Mouse (Mus musculus): Measurements from ENCODE around the gene Fermt3. TPM values are rescaled to one million over a fixed set of nuclear protein-coding genes. Genes with fewer than 3 reads are reported as not detected.
A peak's percentile ranks its signal among the peaks of the same experiment; 100 is the strongest.
"Not testable (repeated sequence)": the region's sequence is repeated elsewhere in the genome, so short reads cannot be mapped to it uniquely, and the experiment has no call there.

Fermt3 gene
- polyA plus RNA-seq, 1 experiment from 2014 or later: 6.9 TPM

DNA sequence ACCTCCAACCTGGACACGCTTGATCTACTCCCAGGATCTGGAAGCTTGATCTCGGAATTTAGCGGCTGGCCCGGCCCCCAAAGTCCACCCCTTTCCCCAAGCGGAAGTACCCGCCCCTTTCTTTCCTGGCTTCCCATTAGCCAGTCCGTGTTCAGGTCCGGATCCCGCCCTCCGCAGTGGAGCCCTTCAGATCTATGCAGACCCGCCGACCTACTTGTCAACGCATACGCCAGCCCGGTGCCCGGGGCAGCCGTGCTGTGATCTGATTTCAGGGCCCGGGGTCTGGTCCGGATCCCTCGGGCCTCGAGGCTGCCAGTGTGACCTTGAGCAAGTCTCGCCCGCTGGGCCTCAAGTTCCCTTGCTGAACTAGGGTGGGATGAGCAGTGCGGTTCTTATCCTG is 23.3 kb downstream of the Fermt3 start, which contains the start of the genes Nudt22 and Trpt1:
Nudt22 (minus strand) TSS at position 112 of the 400 bp plus-strand sequence.
Trpt1 (plus strand) TSS at position 126 of the 400 bp plus-strand sequence.
- peak; percentile 74 for ATAC-seq (ENCODE audit: insufficient number of reproducible peaks, insufficient read depth, low FRiP score, low TSS enrichment, low read depth)

DNA sequence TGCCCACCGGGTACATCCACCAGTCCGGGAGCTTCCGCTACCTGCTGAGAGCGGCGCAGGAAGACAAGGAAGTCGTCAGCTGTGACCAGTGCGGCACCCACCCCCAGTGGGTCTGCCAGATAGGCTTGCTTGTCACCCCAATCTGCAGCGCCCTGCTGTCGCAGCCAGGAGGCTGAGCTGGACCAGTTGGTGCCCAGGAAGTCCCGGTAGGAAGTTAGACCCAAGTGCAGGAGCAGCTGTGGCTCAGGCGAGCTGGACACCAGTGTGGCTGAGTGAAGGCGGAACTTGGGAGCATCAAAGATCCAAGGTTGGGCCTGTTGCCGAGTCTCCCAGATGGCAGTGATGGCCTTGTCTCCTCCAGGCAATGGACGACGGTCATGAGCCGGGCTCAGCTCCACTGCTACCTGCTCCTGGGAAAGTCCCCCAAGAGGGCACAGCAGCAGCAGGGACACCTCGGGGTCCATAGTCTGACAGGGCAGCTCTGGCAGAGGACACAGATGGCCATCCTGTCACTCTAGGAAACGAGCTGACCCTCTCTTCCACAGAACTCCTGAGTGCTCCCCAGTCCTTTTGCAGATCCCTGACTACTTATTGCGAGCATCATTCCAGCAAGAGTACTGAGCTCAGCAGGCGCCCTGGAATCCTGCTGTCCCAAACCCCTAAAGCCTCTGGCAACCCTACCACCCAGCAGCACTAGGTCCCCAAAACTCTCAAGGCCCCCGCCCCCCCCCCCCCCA is 23.8 kb downstream of the Fermt3 start:
- no peaks in the 10 kb centered on the region for H3K27me3 ChIP-seq
- no peaks in the 10 kb centered on the region for H3K9me3 ChIP-seq
- peak overlapping the region; percentile 49; the same call in 1 of the 2 replicates for H3K27ac ChIP-seq
- peaks cover 39% of the 10 kb centered on the region for H3K4me1 ChIP-seq
- 49% methylated on average over 21 of the region's 21 CpGs for WGBS
- peak overlapping the region; percentile 81 for H3K4me2 ChIP-seq
- ATAC-seq (ENCODE audit: insufficient number of reproducible peaks, insufficient read depth, low FRiP score, low TSS enrichment, low read depth): no peak
- peak overlapping the region; percentile 66 for H3K4me3 ChIP-seq
- H3K36me3 ChIP-seq: peaks cover 27% of the 10 kb centered on the region
- peak overlapping the region; percentile 83 for H3K9ac ChIP-seq

More for the DNA sequence above, 23.3 kb downstream of the Fermt3 start, which contains the start of the genes Nudt22 and Trpt1:
- H3K27ac ChIP-seq: peak within 1 kb of the TSS; percentile 68
- H3K27me3 ChIP-seq: no peaks in the 10 kb centered on the region
- H3K9ac ChIP-seq: peak within 1 kb of the TSS; percentile 83
- peaks cover 39% of the 10 kb centered on the region for H3K4me1 ChIP-seq
- WGBS: under 1% methylated on average over 23 of the region's 24 CpGs
- H3K9me3 ChIP-seq: no peaks in the 10 kb centered on the region
- H3K4me3 ChIP-seq: peak within 1 kb of the TSS; percentile 66
- H3K4me2 ChIP-seq: peak within 1 kb of the TSS; percentile 81
- H3K36me3 ChIP-seq: peaks cover 28% of the 10 kb centered on the region

DNA sequence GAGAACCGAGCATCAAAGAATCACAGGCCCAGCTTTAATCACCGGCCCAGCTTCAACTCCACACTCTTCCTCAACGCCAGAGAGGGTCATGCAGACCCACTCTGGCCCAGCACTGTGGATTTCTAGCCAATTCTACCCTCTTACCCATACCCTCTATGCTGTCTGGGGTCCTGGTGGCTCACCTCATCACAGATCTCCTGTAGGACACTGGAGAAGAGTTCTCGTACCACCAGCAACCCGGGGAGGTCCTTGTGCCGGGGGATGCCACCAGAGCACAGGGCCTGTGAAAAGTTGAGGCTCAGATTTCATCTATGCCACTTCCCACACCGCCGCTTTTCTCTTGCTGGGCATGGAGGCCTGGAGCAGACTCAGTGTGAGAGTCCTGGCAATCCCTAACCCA is 24.8 kb downstream of the Fermt3 start:
- peaks cover 39% of the 10 kb centered on the region for H3K4me1 ChIP-seq
- ATAC-seq (ENCODE audit: insufficient number of reproducible peaks, insufficient read depth, low FRiP score, low TSS enrichment, low read depth): no peak

DNA sequence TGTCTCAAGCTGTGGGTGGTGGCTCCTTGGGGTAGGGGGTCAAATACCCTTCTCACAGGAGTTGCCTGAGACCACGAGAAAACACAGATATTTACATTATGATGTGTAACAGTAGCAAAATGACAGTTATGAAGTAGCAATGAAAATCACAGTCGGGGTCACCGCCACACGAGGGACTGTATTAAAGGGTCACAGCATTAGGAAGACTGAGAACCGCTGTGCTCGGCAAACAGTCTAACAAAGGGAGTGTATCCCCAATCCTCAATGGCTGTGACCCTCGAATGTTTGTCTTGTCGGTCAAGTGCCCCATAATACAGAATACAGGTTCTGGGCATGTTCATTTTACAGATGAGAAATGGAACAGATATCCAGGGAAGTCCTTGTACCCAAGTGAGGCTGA is 25.3 kb downstream of the Fermt3 start:
- no peak for ATAC-seq (ENCODE audit: insufficient number of reproducible peaks, insufficient read depth, low FRiP score, low TSS enrichment, low read depth)
- H3K27me3 ChIP-seq: no peaks in the 10 kb centered on the region
- H3K9ac ChIP-seq: no peak overlapping the region
- peak overlapping the region; percentile 58; the same call in 1 of the 2 replicates for H3K4me3 ChIP-seq
- H3K27ac ChIP-seq: no peak overlapping the region
- 85% methylated on average over 8 of the region's 8 CpGs for WGBS
- peaks cover 39% of the 10 kb centered on the region for H3K4me1 ChIP-seq
- no peaks in the 10 kb centered on the region for H3K9me3 ChIP-seq
- no peak overlapping the region for H3K4me2 ChIP-seq
- peaks cover 13% of the 10 kb centered on the region for H3K36me3 ChIP-seq

More for the DNA sequence above, 24.8 kb downstream of the Fermt3 start:
- Histone ChIP-seq H3K27me3 (no peaks in the 10 kb centered on the region), H3K4me3 (peak overlapping the region; percentile 66; the same call in 1 of the 2 replicates), H3K9me3 (no peaks in the 10 kb centered on the region), H3K4me2 (peak overlapping the region; percentile 81), H3K9ac (peak overlapping the region; percentile 83; the same call in 1 of the 2 replicates), H3K27ac (no peak overlapping the region), H3K36me3 (peaks cover 18% of the 10 kb centered on the region)
- 83% methylated on average over 8 of the region's 8 CpGs for WGBS

DNA sequence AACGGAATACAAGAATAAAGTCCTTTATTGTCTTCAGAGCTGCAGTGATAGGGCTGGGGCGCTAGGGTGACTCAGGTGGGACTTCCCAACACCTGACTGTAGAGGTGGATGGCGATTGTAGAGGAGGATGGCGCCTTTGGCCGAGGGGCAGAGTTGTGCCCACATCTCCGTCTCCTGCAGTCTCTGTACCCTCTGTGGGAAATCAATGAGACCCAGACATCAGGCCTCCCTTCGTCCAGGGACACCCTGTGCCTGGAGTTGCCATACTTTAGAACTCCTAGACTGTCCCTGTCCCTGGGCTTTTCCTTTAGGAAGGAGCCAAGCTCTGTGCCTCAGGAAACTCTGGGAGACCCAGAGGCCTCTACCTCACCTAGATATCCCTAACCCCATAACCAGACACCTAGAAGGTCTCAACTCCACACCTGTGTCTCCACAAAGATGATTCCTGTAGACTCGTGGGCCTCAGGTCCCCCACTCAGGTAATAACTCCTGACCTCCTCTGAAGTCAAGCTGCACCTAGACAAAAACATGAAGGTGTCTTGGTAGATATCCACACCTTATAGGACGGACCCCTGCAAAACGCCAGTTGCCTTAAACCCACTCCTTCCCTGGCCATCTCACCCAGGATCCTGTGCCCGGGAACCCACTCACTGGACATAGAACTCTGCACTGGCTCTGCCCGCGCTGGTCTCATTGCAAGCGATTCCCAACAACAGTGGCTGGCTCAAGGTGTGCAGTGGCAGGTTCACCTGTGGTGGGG is 26.1 kb downstream of the Fermt3 start:
- Histone ChIP-seq H3K27me3 (no peaks in the 10 kb centered on the region), H3K4me1 (peaks cover 41% of the 10 kb centered on the region), H3K4me2 (peak overlapping the region; percentile 91), H3K9ac (peak overlapping the region; percentile 69), H3K9me3 (no peaks in the 10 kb centered on the region), H3K36me3 (peaks cover 5% of the 10 kb centered on the region; the same call in 1 of the 2 replicates), H3K27ac (peak overlapping the region; percentile 39; the same call in 1 of the 2 replicates), H3K4me3 (peak overlapping the region; percentile 58)
- no peak for ATAC-seq (ENCODE audit: insufficient number of reproducible peaks, insufficient read depth, low FRiP score, low TSS enrichment, low read depth)
- 63% methylated on average over 14 of the region's 14 CpGs for WGBS

DNA sequence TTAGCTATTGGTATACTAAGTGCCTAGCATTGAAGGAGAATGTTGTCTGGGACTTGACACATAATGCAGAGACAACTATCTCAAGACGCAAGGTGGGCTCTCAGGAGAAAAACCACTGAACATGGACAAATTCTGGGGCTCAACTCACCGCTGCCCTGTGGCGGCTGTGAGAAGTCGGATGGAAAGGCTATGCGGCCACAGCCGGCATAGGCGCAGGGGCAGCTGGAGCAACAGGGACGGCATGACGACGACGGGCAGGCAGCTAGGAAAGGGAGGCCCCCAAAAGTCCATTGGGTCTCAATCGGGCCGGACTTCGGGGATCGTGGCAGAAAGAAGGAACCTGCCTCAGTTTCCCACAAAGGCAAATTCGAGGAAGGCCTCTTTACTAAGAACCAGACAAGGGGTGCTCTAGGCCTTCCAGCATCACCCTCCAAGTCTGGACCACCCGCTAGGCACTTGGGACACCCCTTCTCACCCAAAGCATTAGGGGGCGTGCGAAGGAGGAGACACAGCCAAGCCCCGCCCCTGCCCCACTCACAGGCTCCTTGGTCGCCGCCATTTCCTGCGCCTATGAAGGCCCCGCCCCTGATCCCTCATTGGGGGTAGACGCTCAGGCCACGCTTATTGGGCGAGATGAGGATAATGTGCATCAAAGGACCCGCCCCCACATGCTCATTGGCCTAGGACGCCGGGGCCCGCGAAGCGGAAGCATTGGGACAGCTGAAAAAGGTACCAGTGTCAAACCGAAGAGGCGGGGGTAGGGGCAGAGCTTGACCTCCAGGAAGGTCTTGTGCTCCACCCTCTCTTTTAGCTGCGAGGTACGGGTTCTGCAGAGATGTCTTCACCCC is 27.0 kb downstream of the Fermt3 start, which contains the start of gene Dnajc4:
Dnajc4 (minus strand) TSS at position 562 of the 848 bp plus-strand sequence.
- Histone ChIP-seq H3K9ac (peak within 1 kb of the TSS; percentile 77), H3K27me3 (no peaks in the 10 kb centered on the region), H3K36me3 (no peaks in the 10 kb centered on the region), H3K27ac (peak within 1 kb of the TSS; percentile 68; the same call in 1 of the 2 replicates), H3K4me1 (peaks cover 44% of the 10 kb centered on the region), H3K4me3 (peak within 1 kb of the TSS; percentile 58), H3K4me2 (peak within 1 kb of the TSS; percentile 91), H3K9me3 (no peaks in the 10 kb centered on the region)
- ATAC-seq (ENCODE audit: insufficient number of reproducible peaks, insufficient read depth, low FRiP score, low TSS enrichment, low read depth): peak; percentile 90
- 2% methylated on average over 37 of the region's 37 CpGs for WGBS

DNA sequence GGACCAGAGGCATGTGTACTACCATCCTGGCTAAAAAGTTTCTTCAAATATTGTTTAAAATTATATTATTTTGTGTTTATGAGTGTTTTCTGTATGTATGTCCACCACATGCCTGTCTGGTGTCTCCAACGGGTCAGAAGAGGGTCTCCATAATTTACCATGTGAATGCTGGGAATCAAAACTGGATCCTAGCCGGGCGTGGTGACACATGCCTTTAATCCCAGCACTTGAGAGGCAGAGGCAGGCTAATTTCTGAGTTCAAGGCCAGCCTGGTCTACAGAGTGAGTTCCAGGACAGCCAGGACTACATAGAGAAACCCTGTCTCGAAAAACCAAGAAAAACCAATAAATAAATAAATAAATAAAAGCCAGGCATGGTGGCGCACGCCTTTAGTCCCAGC is 28.1 kb downstream of the Fermt3 start:
- 90% methylated on average over 6 of the region's 6 CpGs for WGBS

DNA sequence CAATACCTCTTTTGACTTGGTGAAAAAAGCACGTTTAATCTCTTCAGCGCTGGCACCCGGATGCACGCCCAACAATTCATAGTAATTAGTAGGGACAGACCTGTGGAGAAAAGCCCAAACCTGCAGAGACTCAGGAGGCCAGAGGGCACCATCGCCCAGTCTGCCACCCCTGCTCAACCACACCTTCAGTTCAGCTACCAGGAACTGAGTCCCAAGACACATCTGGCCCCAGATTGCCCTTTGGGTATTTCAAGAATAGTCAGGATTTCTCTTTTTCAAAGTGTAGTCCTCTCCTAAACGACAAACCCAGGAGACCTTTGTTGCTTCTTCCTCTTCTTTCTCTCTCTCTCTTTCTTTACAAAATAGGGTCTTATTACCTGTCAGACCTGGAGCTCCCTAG is 28.6 kb downstream of the Fermt3 start:
- Histone ChIP-seq H3K9ac (no peak overlapping the region), H3K27me3 (no peaks in the 10 kb centered on the region), H3K4me1 (peaks cover 46% of the 10 kb centered on the region), H3K9me3 (no peaks in the 10 kb centered on the region), H3K27ac (no peak overlapping the region), H3K4me2 (no peak overlapping the region), H3K4me3 (no peak overlapping the region), H3K36me3 (peaks cover 2% of the 10 kb centered on the region; the same call in 1 of the 2 replicates)
- ATAC-seq (ENCODE audit: insufficient number of reproducible peaks, insufficient read depth, low FRiP score, low TSS enrichment, low read depth): no peak
- 83% methylated on average over 6 of the region's 6 CpGs for WGBS

More for the DNA sequence above, 28.1 kb downstream of the Fermt3 start:
- Histone ChIP-seq H3K4me2 (0 out of 2 replicates have a peak overlapping the region, but pooled peaks have one; percentile 91), H3K4me1 (peaks cover 42% of the 10 kb centered on the region)
- H3K36me3 ChIP-seq; H3K4me3 ChIP-seq; H3K27ac ChIP-seq; ATAC-seq (ENCODE audit: insufficient number of reproducible peaks, insufficient read depth, low FRiP score, low TSS enrichment, low read depth); H3K9me3 ChIP-seq; H3K27me3 ChIP-seq; H3K9ac ChIP-seq: not testable (repeated sequence)

DNA sequence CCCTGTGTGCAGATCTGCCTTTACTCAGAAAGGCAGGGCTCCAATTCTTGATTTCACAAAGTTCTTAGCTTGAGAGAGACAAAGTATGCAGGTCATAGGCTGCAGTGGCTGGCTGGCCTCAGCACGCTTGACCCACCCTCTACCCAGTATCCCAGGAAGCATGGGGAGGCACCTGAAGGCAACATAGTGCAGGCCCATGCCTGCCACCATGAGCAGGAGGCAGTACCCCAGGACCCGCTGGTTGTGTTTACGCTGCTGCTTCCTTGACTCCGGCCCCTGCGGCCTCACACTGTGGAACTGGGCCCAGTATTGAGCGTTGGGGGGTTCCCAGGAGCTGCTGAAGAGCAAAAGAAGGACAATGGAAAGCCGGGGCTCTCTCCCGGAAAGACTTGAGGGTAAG is 30.0 kb downstream of the Fermt3 start:
- Histone ChIP-seq H3K27me3 (no peaks in the 10 kb centered on the region), H3K9ac (no peak overlapping the region), H3K4me1 (peaks cover 34% of the 10 kb centered on the region), H3K4me3 (no peak overlapping the region), H3K27ac (no peak overlapping the region), H3K4me2 (no peak overlapping the region), H3K36me3 (peaks cover 14% of the 10 kb centered on the region), H3K9me3 (no peaks in the 10 kb centered on the region)
- ATAC-seq (ENCODE audit: insufficient number of reproducible peaks, insufficient read depth, low FRiP score, low TSS enrichment, low read depth): no peak
- 83% methylated on average over 8 of the region's 8 CpGs for WGBS

DNA sequence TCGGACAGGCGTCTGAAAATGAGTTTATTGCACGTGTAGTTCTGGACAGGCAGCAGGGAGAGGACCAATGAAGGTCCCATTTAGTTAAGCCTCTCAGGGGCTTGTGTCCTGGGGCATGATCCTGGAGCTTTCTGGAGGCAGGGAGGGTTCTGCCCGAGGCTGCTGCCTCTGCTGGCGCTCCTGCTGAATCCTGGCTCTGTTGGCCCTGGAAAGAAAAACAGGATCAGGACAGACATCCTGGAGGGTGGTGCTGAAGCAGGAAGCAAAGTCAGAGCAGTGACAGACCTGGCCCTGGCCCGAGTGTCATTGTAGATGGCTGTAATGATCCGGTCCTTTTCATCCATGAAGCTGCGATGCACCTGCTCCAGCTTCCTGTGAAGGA is 31.4 kb downstream of the Fermt3 start:
- peaks cover 27% of the 10 kb centered on the region for H3K36me3 ChIP-seq
- peak overlapping the region; percentile 95 for H3K9ac ChIP-seq
- peaks cover 29% of the 10 kb centered on the region for H3K4me1 ChIP-seq
- H3K4me2 ChIP-seq: peak overlapping the region; percentile 84
- ATAC-seq (ENCODE audit: insufficient number of reproducible peaks, insufficient read depth, low FRiP score, low TSS enrichment, low read depth): no peak
- H3K9me3 ChIP-seq: no peaks in the 10 kb centered on the region
- peak overlapping the region; percentile 89 for H3K4me3 ChIP-seq
- H3K27me3 ChIP-seq: no peaks in the 10 kb centered on the region
- WGBS: 3% methylated on average over 8 of the region's 8 CpGs
- H3K27ac ChIP-seq: peak overlapping the region; percentile 90

Data from embryonic facial prominence, embryonic 13.5 days (tissue).